Mouse (Mus musculus): ENCODE measurements around the gene Mtf1.

DNA sequence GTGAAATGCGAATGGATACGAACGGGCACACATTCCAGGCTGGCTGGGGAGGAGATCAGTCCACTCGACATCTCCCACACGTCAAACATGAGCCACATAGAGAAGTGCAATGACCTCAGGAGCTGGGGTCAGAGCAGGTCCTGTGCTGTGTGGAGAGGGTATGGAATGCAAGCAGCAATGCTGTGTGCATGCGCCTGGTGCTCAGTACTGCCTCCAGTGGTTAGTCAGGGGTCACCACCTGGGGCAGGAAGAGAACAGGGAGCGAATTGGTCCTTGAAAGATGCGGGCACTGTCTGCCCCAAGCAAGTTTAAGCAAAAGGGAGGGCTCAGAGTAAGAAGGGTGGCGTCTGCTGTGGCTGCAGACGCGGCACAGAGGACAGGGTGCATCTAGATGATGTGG lies 41.6 kb downstream of the Mtf1 start:
- TF ChIP-seq EP300 (IDR thresholded peaks at IDR 0.05; ENCODE audit: low read depth) (no peak), CTCF (IDR thresholded peaks at IDR 0.05; ENCODE audit: low read depth) (peak; percentile 89)

Data from liver, postnatal 0 days (tissue).